Comparison of ENCODE assay signal across 8 mouse cellular contexts in genomic region chr16:94631984-94632383, GRCm38 (mm10).
DNase-seq lines count a peak whose midpoint lies in the region; ATAC-seq and TF ChIP-seq lines count a peak whose summit lies in the region.

No protein-coding gene starts in this region.

- no peak overlapping the region for H3K9ac ChIP-seq in hindbrain, embryonic 16.5 days (ENCODE audit: low read depth, low read length)
- H3K9ac ChIP-seq in midbrain, embryonic 12.5 days (replicated peaks): no peak overlapping the region

- TF ChIP-seq CTCF in gastrocnemius, adult 2 months (IDR thresholded peaks at IDR 0.05): no peak

- WGBS in hindbrain, embryonic 16.5 days: 3% methylated on average over 5 of the region's 5 CpGs
- WGBS in midbrain, embryonic 12.5 days: 16% methylated on average over 5 of the region's 5 CpGs

- H3K4me3 ChIP-seq in gastrocnemius, adult 2 months: peak overlapping the region; percentile 42
- no peak overlapping the region for H3K4me3 ChIP-seq in hindbrain, embryonic 16.5 days (ENCODE audit: low read length)
- no peak overlapping the region for H3K4me3 ChIP-seq in midbrain, embryonic 12.5 days

- H3K27ac ChIP-seq in gastrocnemius, adult 2 months: peak overlapping the region; percentile 35; the same call in 1 of the 2 replicates
- H3K27ac ChIP-seq in hindbrain, embryonic 16.5 days (ENCODE audit: low read depth, low read length): 0 out of 2 replicates have a peak overlapping the region, but pooled peaks have one; percentile 44
- peak overlapping the region; percentile 49; the same call in 1 of the 2 replicates for H3K27ac ChIP-seq in midbrain, embryonic 12.5 days (replicated peaks)

- H3K4me2 ChIP-seq in hindbrain, embryonic 16.5 days (ENCODE audit: low read length): peak overlapping the region; percentile 23; the same call in 1 of the 2 replicates
- H3K4me2 ChIP-seq in midbrain, embryonic 12.5 days (replicated peaks): no peak overlapping the region

- no peaks in the 10 kb centered on the region for H3K36me3 ChIP-seq in hindbrain, embryonic 16.5 days (ENCODE audit: control insufficient read depth, insufficient read depth, low read length)
- H3K36me3 ChIP-seq in midbrain, embryonic 12.5 days: no peaks in the 10 kb centered on the region

- no peak for DNase-seq in gastrocnemius, adult 2 months
- no peak for DNase-seq in gastrocnemius, postnatal 10 days
- peak; percentile 67 for DNase-seq in brain, embryonic 18.5 days (ENCODE audit: low read depth, low spot score)
- DNase-seq in fibroblast of lung, adult 2 months (ENCODE audit: low read depth): peak; percentile 45
- peak; percentile 25 to 88 for DNase-seq in layer of hippocampus, postnatal 14 days (ENCODE audit: low spot score in 2 of 2)
- peak; percentile 55 for DNase-seq in thymus, postnatal 14 days

- H3K27me3 ChIP-seq in hindbrain, embryonic 16.5 days (replicated peaks; ENCODE audit: control insufficient read depth, insufficient read depth, low read length): no peaks in the 10 kb centered on the region
- no peaks in the 10 kb centered on the region for H3K27me3 ChIP-seq in midbrain, embryonic 12.5 days

- intact Hi-C loops in gastrocnemius, adult 2 months (cut with DNase I): no loop called here

- H3K4me1 ChIP-seq in hindbrain, embryonic 16.5 days (ENCODE audit: control insufficient read depth, insufficient read depth, low read depth, low read length): peaks cover 12% of the 10 kb centered on the region
- H3K4me1 ChIP-seq in midbrain, embryonic 12.5 days: peaks cover 25% of the 10 kb centered on the region

- no peaks in the 10 kb centered on the region for H3K9me3 ChIP-seq in hindbrain, embryonic 16.5 days (ENCODE audit: control insufficient read depth, low read length)
- no peaks in the 10 kb centered on the region for H3K9me3 ChIP-seq in midbrain, embryonic 12.5 days

- ATAC-seq in hindbrain, embryonic 16.5 days: peak; percentile 94
- ATAC-seq in midbrain, embryonic 12.5 days (ENCODE audit: low FRiP score, low read depth): peak; percentile 93

Comparison
In these comparisons a context has a peak if more than half of its experiments do, and no peak if none do; other contexts are left out.
1. DNase-seq: peak in brain, embryonic 18.5 days (single experiment), fibroblast of lung, adult 2 months (single experiment), layer of hippocampus, postnatal 14 days (2 of 2) and thymus, postnatal 14 days (single experiment); none in gastrocnemius, adult 2 months (single experiment) and gastrocnemius, postnatal 10 days (single experiment).
2. Peak in every context shown above with its lines, with median percentiles within 50 percentile points of each other: H3K27ac ChIP-seq.